Mouse (Mus musculus): ENCODE measurements around the gene Hormad2. TPM values are rescaled to one million over a fixed set of nuclear protein-coding genes. Genes with fewer than 3 reads are reported as not detected.

The Hormad2 gene
- polyA plus RNA-seq, 1 experiment from 2014 or later, result 0.10 TPM

- no peak overlapping the region for H3K27ac ChIP-seq
- peaks cover 24% of the 10 kb centered on the region for H3K4me1 ChIP-seq
- H3K27me3 ChIP-seq, result no peaks in the 10 kb centered on the region
- H3K4me2 ChIP-seq (replicated peaks), result no peak overlapping the region
- WGBS, result 62% methylated on average over 3 of the region's 3 CpGs
- no peak overlapping the region for H3K4me3 ChIP-seq
- H3K36me3 ChIP-seq, result no peaks in the 10 kb centered on the region
- no peak for ATAC-seq (ENCODE audit: insufficient number of reproducible peaks, insufficient read depth, low FRiP score, low TSS enrichment)
- H3K9ac ChIP-seq, result no peak overlapping the region
- no peaks in the 10 kb centered on the region for H3K9me3 ChIP-seq
Measured at GRCm38 (mm10) chr11:4297753-4298152, 143.2 kb downstream of the Hormad2 start.

- 78% methylated on average over 10 of the region's 10 CpGs for WGBS
- Histone ChIP-seq H3K27ac (no peak overlapping the region), H3K9me3 (no peaks in the 10 kb centered on the region), H3K9ac (no peak overlapping the region), H3K4me3 (no peak overlapping the region), H3K27me3 (no peaks in the 10 kb centered on the region), H3K36me3 (no peaks in the 10 kb centered on the region), H3K4me1 (peaks cover 15% of the 10 kb centered on the region), H3K4me2 (replicated peaks) (no peak overlapping the region)
- no peak for ATAC-seq (ENCODE audit: insufficient number of reproducible peaks, insufficient read depth, low FRiP score, low TSS enrichment)
Measured at GRCm38 (mm10) chr11:4296610-4297275, 144.2 kb downstream of the Hormad2 start.

Other genes with a start within 250 kb of the Hormad2 start
- gene Castor1, start 222.9 kb downstream of the Hormad2 start, polyA plus RNA-seq (2016; fragmentation: Nextera tagmentation; extraction: Ambion mirVana), result 3.0 and 3.6 TPM in 2 replicates
- not detected in 2 replicates for gene Osm, start 204.7 kb downstream of the Hormad2 start, polyA plus RNA-seq (2016; fragmentation: Nextera tagmentation; extraction: Ambion mirVana)
- gene Lif, start 183.5 kb downstream of the Hormad2 start, polyA plus RNA-seq (2016; fragmentation: Nextera tagmentation; extraction: Ambion mirVana), result 0.06 and 0.09 TPM in 2 replicates
- 37.0 and 37.9 TPM in 2 replicates for gene Mtmr3, start 153.8 kb upstream of the Hormad2 start, polyA plus RNA-seq (2016; fragmentation: Nextera tagmentation; extraction: Ambion mirVana)
- gene Gm11032, start 179.0 kb upstream of the Hormad2 start, polyA plus RNA-seq (2016; fragmentation: Nextera tagmentation; extraction: Ambion mirVana), result not detected in 2 replicates
- 38.8 and 40.1 TPM in 2 replicates for gene Ascc2, start 196.6 kb upstream of the Hormad2 start, polyA plus RNA-seq (2016; fragmentation: Nextera tagmentation; extraction: Ambion mirVana)